Mouse (Mus musculus): ENCODE data around the gene Olfr716. TPM values are rescaled to one million over a fixed set of nuclear protein-coding genes. Genes with fewer than 3 reads are reported as not detected.
"Not testable (repeated sequence)": the region's sequence is repeated elsewhere in the genome, so short reads cannot be mapped to it uniquely, and the experiment has no call there.

Gene Olfr716
- total RNA-seq (2021): not detected
- long read RNA-seq, experiment 1: 0 reads
- long read RNA-seq, experiment 2: 0 reads

- DNase-seq; H3K4me3 ChIP-seq; intact Hi-C loops (cut with DNase I); H3K27ac ChIP-seq: not testable (repeated sequence)
Measured at GRCm38 (mm10) chr7:107138027-107138426, at the start of gene Olfr716. Gene Olfr716, plus strand, starts transcription at chr7:107138327.

- no peak for TF ChIP-seq CTCF (IDR thresholded peaks at IDR 0.05)
- Histone ChIP-seq H3K4me3 (no peak within 1 kb of the TSS), H3K27ac (no peak within 1 kb of the TSS)
- intact Hi-C loops (cut with DNase I): no loop called here
- DNase-seq: no peak
Measured at GRCm38 (mm10) chr7:107092920-107093319, 45.2 kb upstream of the Olfr716 start, which contains the start of gene Olfr17. Gene Olfr17, plus strand, starts transcription at chr7:107093220.

- intact Hi-C loops (cut with DNase I); H3K27ac ChIP-seq; H3K4me3 ChIP-seq; DNase-seq: not testable (repeated sequence)
Measured at GRCm38 (mm10) chr7:107110269-107110668, 27.9 kb upstream of the Olfr716 start, which contains the start of gene Olfr715b. Gene Olfr715b, minus strand, starts transcription at chr7:107110369.

GRCm38 (mm10) chr7:107130983-107131382, 7.1 kb upstream of the Olfr716 start, which contains the start of gene Olfr715:
Gene Olfr715, minus strand, starts transcription at chr7:107131083.
- intact Hi-C loops (cut with DNase I); H3K27ac ChIP-seq; DNase-seq; H3K4me3 ChIP-seq: not testable (repeated sequence)

GRCm38 (mm10) chr7:107166690-107167089, 28.6 kb downstream of the Olfr716 start, which contains the start of gene Nlrp14:
Gene Nlrp14, plus strand, starts transcription at chr7:107166990.
- intact Hi-C loops (cut with DNase I): no loop called here
- no peak for DNase-seq
- H3K27ac ChIP-seq: no peak within 1 kb of the TSS
- H3K4me3 ChIP-seq: no peak within 1 kb of the TSS
- no peak for TF ChIP-seq CTCF (IDR thresholded peaks at IDR 0.05)

GRCm38 (mm10) chr7:107180406-107180805, 42.3 kb downstream of the Olfr716 start:
- DNase-seq: no peak
- TF ChIP-seq CTCF (IDR thresholded peaks at IDR 0.05): no peak

More at GRCm38 (mm10) chr7:107180406-107180805, 42.3 kb downstream of the Olfr716 start:
- H3K4me3 ChIP-seq: no peak overlapping the region
- H3K27ac ChIP-seq: no peak overlapping the region
- intact Hi-C loops (cut with DNase I): no loop called here

Other genes with a start within 250 kb of the Olfr716 start
- not detected for gene Olfr707, start 237.1 kb upstream of the Olfr716 start, total RNA-seq (2021)
- gene Olfr1532-ps1, start 230.3 kb upstream of the Olfr716 start, total RNA-seq (2021): not detected
- not detected for gene Olfr709-ps1, start 206.1 kb upstream of the Olfr716 start, total RNA-seq (2021)
- gene Olfr710, start 190.0 kb upstream of the Olfr716 start, total RNA-seq (2021): not detected
- gene Olfr6, start 174.4 kb upstream of the Olfr716 start, total RNA-seq (2021): not detected
- not detected for gene Olfr711, start 162.9 kb upstream of the Olfr716 start, total RNA-seq (2021)
- not detected for gene Olfr2, start 132.3 kb upstream of the Olfr716 start, total RNA-seq (2021)
- gene Olfr713, start 107.2 kb upstream of the Olfr716 start, total RNA-seq (2021): not detected
- gene Olfr714, start 67.3 kb upstream of the Olfr716 start, total RNA-seq (2021): not detected
- gene Olfr17, start 45.1 kb upstream of the Olfr716 start, total RNA-seq (2021): not detected
- gene Olfr715b, start 28.0 kb upstream of the Olfr716 start, total RNA-seq (2021): not detected
- not detected for gene Olfr715, start 7.2 kb upstream of the Olfr716 start, total RNA-seq (2021)
- not detected for gene Nlrp14, start 28.7 kb downstream of the Olfr716 start, total RNA-seq (2021)
- gene Rbmxl2, start 71.1 kb downstream of the Olfr716 start, total RNA-seq (2021): not detected
- under 1 TPM; 0.33 to 0.38 TPM for gene Syt9, start 232.4 kb downstream of the Olfr716 start, total RNA-seq (2021)